In the genomic region with DNA sequence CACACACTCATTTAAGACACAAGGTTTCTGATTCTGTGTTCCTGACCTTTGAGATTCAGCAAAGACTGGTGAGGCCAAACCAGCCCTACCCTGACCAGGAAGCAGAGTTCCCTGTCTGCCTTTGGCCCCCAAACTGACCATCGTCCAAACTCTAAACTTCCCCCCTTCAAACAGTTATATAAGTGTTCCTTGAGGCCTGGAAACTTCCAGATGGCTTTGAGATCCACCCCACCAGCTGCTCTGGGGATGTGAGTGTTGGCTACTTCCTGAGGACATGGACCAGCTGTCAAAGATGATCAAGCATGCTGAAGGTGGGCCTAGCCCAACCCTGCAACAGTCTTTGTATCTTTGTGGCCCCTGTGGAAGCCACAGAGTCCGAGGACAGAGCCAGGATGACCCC, we compare ENCODE assay signal across 30 mouse cellular contexts. TPM values are rescaled to one million over a fixed set of nuclear protein-coding genes. Genes with fewer than 3 reads are reported as not detected.
A peak's percentile ranks its signal among the peaks of the same experiment; 100 is the strongest.
DNase-seq lines count a peak whose midpoint lies in the region; ATAC-seq and TF ChIP-seq lines count a peak whose summit lies in the region.
"Had no signal": no experiment of that assay in that cellular context is flagged by ENCODE, and none has a peak within 500 bp of the region (broad histone marks: within the 10 kb centered on the region; RNA-seq: fewer than 3 reads in every experiment).

No protein-coding gene starts in this region.

- H3K27me3 ChIP-seq in heart, adult 2 months (ENCODE audit: control insufficient read depth, insufficient read depth, low read length): no peaks in the 10 kb centered on the region
- no peaks in the 10 kb centered on the region; the same call in 1 of the 2 replicates for H3K27me3 ChIP-seq in heart, embryonic 12.5 days (replicated peaks)
- H3K27me3 ChIP-seq: embryonic facial prominence, embryonic 12.5 days; heart, embryonic 15.5 days; hindbrain, embryonic 15.5 days; midbrain, embryonic 13.5 days had no signal

- peak overlapping the region; percentile 45 for H3K27ac ChIP-seq in heart, adult 2 months
- no peak overlapping the region for H3K27ac ChIP-seq in heart, embryonic 12.5 days (ENCODE audit: poor library complexity, severe bottlenecking)
- H3K27ac ChIP-seq: embryonic facial prominence, embryonic 12.5 days; heart, embryonic 15.5 days; hindbrain, embryonic 10.5 days; hindbrain, embryonic 15.5 days; liver, embryonic 12.5 days; macrophage; midbrain, embryonic 13.5 days; stomach, postnatal 0 days had no signal

- no peak for ATAC-seq in heart, embryonic 12.5 days (ENCODE audit: insufficient number of reproducible peaks, low FRiP score)
- ATAC-seq: CD4-positive, CD25-positive, alpha-beta regulatory T cell, adult 4 months; forebrain, embryonic 14.5 days; inflammation-experienced regulatory T-cells, adult 6 months; liver, embryonic 12.5 days; liver, postnatal 0 days; midbrain, embryonic 13.5 days had no signal

- H3K4me1 ChIP-seq in heart, adult 2 months (ENCODE audit: control insufficient read depth, insufficient read depth, low read length): peaks cover 1% of the 10 kb centered on the region
- no peaks in the 10 kb centered on the region for H3K4me1 ChIP-seq in heart, embryonic 12.5 days (replicated peaks)
- H3K4me1 ChIP-seq: embryonic facial prominence, embryonic 12.5 days; heart, embryonic 15.5 days; hindbrain, embryonic 15.5 days; liver, embryonic 12.5 days; midbrain, embryonic 13.5 days had no signal

- intact Hi-C loops in heart, adult 2 months (cut with DNase I): no loop called here

- H3K9ac ChIP-seq in heart, adult 2 months (ENCODE audit: low read depth, low read length): no peak overlapping the region
- H3K9ac ChIP-seq in heart, embryonic 12.5 days: no peak overlapping the region
- H3K9ac ChIP-seq: embryonic facial prominence, embryonic 12.5 days; heart, embryonic 15.5 days; hindbrain, embryonic 15.5 days; liver, embryonic 12.5 days; liver, postnatal 0 days; midbrain, embryonic 13.5 days had no signal

- peak; percentile 91; the same call in 1 of the 2 replicates for TF ChIP-seq EP300 in heart, adult 2 months (IDR thresholded peaks at IDR 0.05; ENCODE audit: insufficient read depth, low read depth, low read length)

- H3K79me2 ChIP-seq in heart, adult 2 months (replicated peaks; ENCODE audit: control insufficient read depth, insufficient read depth, low read length): no peaks in the 10 kb centered on the region

- H3K36me3 ChIP-seq in heart, adult 2 months (ENCODE audit: control insufficient read depth, insufficient read depth, low read length): no peaks in the 10 kb centered on the region
- no peaks in the 10 kb centered on the region for H3K36me3 ChIP-seq in heart, embryonic 12.5 days
- H3K36me3 ChIP-seq: embryonic facial prominence, embryonic 12.5 days; heart, embryonic 15.5 days; hindbrain, embryonic 10.5 days; hindbrain, embryonic 15.5 days; liver, embryonic 12.5 days; midbrain, embryonic 13.5 days had no signal

- no peak overlapping the region for H3K4me2 ChIP-seq in heart, embryonic 12.5 days
- H3K4me2 ChIP-seq: embryonic facial prominence, embryonic 12.5 days; heart, embryonic 15.5 days; hindbrain, embryonic 15.5 days; liver, embryonic 12.5 days; midbrain, embryonic 13.5 days had no signal

- no peak for TF ChIP-seq POLR2A in heart, adult 2 months (IDR thresholded peaks at IDR 0.05; ENCODE audit: insufficient read depth, low read depth, low read length)

- DNase-seq in heart, adult 2 months: peak in 1 of 2 experiments; percentile 51
- DNase-seq in kidney, adult 8-10 months: peak; percentile 32 to 47
- DNase-seq in kidney, postnatal 4 days: no peak
- peak; percentile 51 for DNase-seq in lung, postnatal 25 days (ENCODE audit: low spot score)
- DNase-seq in lung, postnatal 14 days: no peak
- peak; percentile 67 for DNase-seq in skeletal muscle tissue, adult 2 months (ENCODE audit: low read depth, low spot score)
- no peak for DNase-seq in embryo, embryonic 11 days
- DNase-seq: adrenal gland, postnatal 14 days; cerebellum, adult 11 months; cerebellum, adult 9-10 months; cerebellum, postnatal 36 days; left cerebral cortex, postnatal 4 days; liver, postnatal 0 days; retina, postnatal 1 day; right cerebral cortex, postnatal 14 days; spleen, adult 18-20 months; thymus, adult 18-20 months; thymus, postnatal 25 days had no signal

- WGBS in heart, adult 2 months: 59% methylated on average over 2 of the region's 2 CpGs
- WGBS in heart, embryonic 12.5 days: 62% methylated on average over 2 of the region's 2 CpGs

- TF ChIP-seq CTCF in heart, adult 2 months (IDR thresholded peaks at IDR 0.05): no peak

- H3K4me3 ChIP-seq in heart, adult 2 months: no peak overlapping the region
- no peak overlapping the region for H3K4me3 ChIP-seq in heart, embryonic 12.5 days
- H3K4me3 ChIP-seq: embryonic facial prominence, embryonic 12.5 days; heart, embryonic 15.5 days; hindbrain, embryonic 10.5 days; hindbrain, embryonic 15.5 days; liver, embryonic 12.5 days; midbrain, embryonic 13.5 days had no signal

- peaks cover 11% of the 10 kb centered on the region; the same call in 1 of the 2 replicates for H3K9me3 ChIP-seq in heart, embryonic 12.5 days (replicated peaks)
- H3K9me3 ChIP-seq: embryonic facial prominence, embryonic 12.5 days; heart, embryonic 15.5 days; hindbrain, embryonic 15.5 days had no signal

RNA-seq across cellular contexts. Expression of a gene that starts 44.2 kb away (rescaled TPM):
- 10 to 100 TPM; 34.2 to 35.4 TPM for total RNA-seq in heart, adult 2 months (2021)
- 48.5 and 70.6 TPM in 2 replicates for polyA plus RNA-seq in heart, adult 2 months (2012; rRNA removed)
- polyA plus RNA-seq in heart, embryonic 12.5 days (2016; fragmentation: Nextera tagmentation; extraction: Ambion mirVana): 33.9 and 34.9 TPM in 2 replicates

RNA-seq across cellular contexts. Expression of a gene that starts 56.9 kb away (rescaled TPM):
- total RNA-seq in heart, adult 2 months (2021): 10 to 100 TPM; 16.1 to 20.0 TPM
- polyA plus RNA-seq in heart, adult 2 months (2012; rRNA removed): 6.4 and 9.5 TPM in 2 replicates
- polyA plus RNA-seq in heart, embryonic 12.5 days (2016; fragmentation: Nextera tagmentation; extraction: Ambion mirVana): 13.8 and 14.4 TPM in 2 replicates

Comparison
In these comparisons a context has a peak if more than half of its experiments do, and no peak if none do; other contexts are left out.
1. DNase-seq: peak in kidney, adult 8-10 months (2 of 2), lung, postnatal 25 days (single experiment) and skeletal muscle tissue, adult 2 months (single experiment); none in kidney, postnatal 4 days (0 of 2), lung, postnatal 14 days (single experiment) and embryo, embryonic 11 days (single experiment).